Mouse (Mus musculus): ENCODE data around the gene Qpct. TPM values are rescaled to one million over a fixed set of nuclear protein-coding genes. Genes with fewer than 3 reads are reported as not detected.

Gene Qpct
- polyA plus RNA-seq, 1 experiment from 2014 or later: 12.3 TPM

DNA sequence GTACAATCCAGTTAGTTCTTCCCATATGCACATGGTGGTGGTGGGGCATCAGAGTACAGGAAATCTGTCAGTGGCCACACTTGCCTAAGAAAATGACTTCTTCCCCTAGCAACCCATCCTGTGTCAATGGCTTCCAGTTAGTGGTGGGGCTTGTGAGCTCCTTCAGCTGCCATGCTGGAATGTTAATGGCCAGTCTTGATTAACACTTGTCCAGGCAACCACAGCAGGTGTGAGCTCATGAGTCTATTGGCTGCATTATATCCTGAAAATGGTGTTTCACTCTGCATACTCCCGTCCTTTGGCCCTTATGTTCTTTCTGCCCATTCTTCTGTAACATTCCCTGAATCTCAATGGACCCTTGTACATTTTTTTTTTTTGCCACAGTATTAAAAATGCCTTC is 67.4 kb downstream of the Qpct start:
- no peak for ATAC-seq (ENCODE audit: insufficient number of reproducible peaks, insufficient read depth, low FRiP score, low read depth)

DNA sequence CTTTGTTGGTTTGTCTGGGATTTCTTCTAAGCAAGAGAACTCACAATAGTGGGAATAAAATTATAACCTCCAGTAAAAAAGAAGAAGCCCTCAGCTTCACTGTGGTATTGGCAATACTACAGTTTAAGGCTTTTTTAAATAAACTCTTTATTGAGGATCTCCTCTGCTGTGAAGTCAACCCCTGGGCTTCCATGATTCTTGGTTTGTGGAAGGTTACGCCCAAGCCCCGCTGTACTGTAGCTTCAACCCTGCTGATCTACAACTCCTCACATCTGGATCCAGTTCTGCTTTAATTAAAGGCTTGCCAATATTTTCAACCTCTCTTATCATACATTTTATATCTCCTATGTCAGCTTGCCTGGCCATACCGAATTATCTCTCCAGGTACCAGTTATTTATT is 68.6 kb downstream of the Qpct start:
- Histone ChIP-seq H3K9me3 (ENCODE audit: control insufficient read depth, low read depth, low read length) (peaks cover 7% of the 10 kb centered on the region; the same call in 1 of the 2 replicates), H3K4me1 (ENCODE audit: control insufficient read depth, insufficient read depth, low read length) (no peaks in the 10 kb centered on the region), H3K27me3 (ENCODE audit: control insufficient read depth, insufficient read depth, low read length) (no peaks in the 10 kb centered on the region), H3K4me3 (ENCODE audit: low read depth, low read length) (no peak overlapping the region), H3K9ac (replicated peaks; ENCODE audit: low read depth, low read length) (no peak overlapping the region), H3K4me2 (replicated peaks; ENCODE audit: low read depth, low read length) (no peak overlapping the region), H3K27ac (ENCODE audit: low read length) (no peak overlapping the region), H3K36me3 (ENCODE audit: control insufficient read depth, insufficient read depth, low read length) (no peaks in the 10 kb centered on the region)
- 88% methylated on average over 3 of the region's 3 CpGs for WGBS
- no peak for ATAC-seq (ENCODE audit: insufficient number of reproducible peaks, insufficient read depth, low FRiP score, low read depth)

More for the DNA sequence above, 67.4 kb downstream of the Qpct start:
- Histone ChIP-seq H3K36me3 (ENCODE audit: control insufficient read depth, insufficient read depth, low read length) (no peaks in the 10 kb centered on the region), H3K4me2 (replicated peaks; ENCODE audit: low read depth, low read length) (no peak overlapping the region), H3K27me3 (ENCODE audit: control insufficient read depth, insufficient read depth, low read length) (no peaks in the 10 kb centered on the region), H3K9me3 (ENCODE audit: control insufficient read depth, low read depth, low read length) (peaks cover 7% of the 10 kb centered on the region; the same call in 1 of the 2 replicates), H3K4me1 (ENCODE audit: control insufficient read depth, insufficient read depth, low read length) (no peaks in the 10 kb centered on the region), H3K27ac (ENCODE audit: low read length) (no peak overlapping the region), H3K9ac (replicated peaks; ENCODE audit: low read depth, low read length) (no peak overlapping the region), H3K4me3 (ENCODE audit: low read depth, low read length) (no peak overlapping the region)
- WGBS: 80% methylated on average over 1 of the region's 1 CpGs

DNA sequence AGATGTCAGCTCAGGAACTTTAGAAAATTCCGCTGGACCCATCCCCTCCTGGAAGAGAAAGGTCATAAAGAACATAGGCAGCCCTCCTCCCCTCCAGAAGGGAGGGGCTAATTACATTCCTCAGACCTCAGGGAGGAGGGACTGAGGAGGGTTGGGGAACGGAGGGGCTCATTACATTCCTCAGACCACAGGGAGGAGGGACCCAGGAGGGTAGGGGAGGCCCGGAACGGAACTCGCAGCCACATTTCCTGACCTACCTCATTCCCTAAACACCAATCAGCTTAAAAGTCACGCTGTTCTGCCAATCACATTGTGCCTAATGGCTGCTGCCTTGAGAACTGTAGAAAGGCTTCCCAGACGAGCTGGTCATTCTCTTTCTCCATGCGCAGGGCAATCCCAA is 82.0 kb downstream of the Qpct start:
- Histone ChIP-seq H3K27me3 (ENCODE audit: control insufficient read depth, insufficient read depth, low read length) (no peaks in the 10 kb centered on the region), H3K4me2 (replicated peaks; ENCODE audit: low read depth, low read length) (no peak overlapping the region), H3K9me3 (ENCODE audit: control insufficient read depth, low read depth, low read length) (no peaks in the 10 kb centered on the region), H3K36me3 (ENCODE audit: control insufficient read depth, insufficient read depth, low read length) (no peaks in the 10 kb centered on the region), H3K4me3 (ENCODE audit: low read depth, low read length) (no peak overlapping the region), H3K27ac (ENCODE audit: low read length) (no peak overlapping the region), H3K4me1 (ENCODE audit: control insufficient read depth, insufficient read depth, low read length) (no peaks in the 10 kb centered on the region), H3K9ac (replicated peaks; ENCODE audit: low read depth, low read length) (no peak overlapping the region)
- ATAC-seq (ENCODE audit: insufficient number of reproducible peaks, insufficient read depth, low FRiP score, low read depth): no peak
- WGBS: 47% methylated on average over 8 of the region's 8 CpGs

DNA sequence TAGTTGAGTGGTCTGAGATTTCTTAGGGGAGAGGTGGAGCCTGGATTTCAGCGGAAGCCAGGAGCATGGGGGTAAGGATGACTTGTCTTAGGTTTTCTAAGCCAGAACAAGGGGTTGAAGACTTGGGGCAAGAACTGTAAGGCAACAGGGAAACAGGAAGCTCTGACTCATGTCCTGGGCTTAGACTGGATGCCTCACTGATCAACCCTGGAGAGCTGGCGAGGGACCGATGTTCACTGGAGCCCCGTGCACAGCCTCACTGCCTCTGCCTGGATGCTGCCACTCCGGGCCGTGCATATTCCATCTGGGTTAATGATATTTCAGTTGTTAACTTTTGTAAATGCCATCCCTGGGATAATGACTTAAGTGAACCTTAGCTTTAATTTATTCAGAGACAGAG is 84.1 kb downstream of the Qpct start:
- Histone ChIP-seq H3K4me2 (replicated peaks; ENCODE audit: low read depth, low read length) (no peak overlapping the region), H3K27me3 (ENCODE audit: control insufficient read depth, insufficient read depth, low read length) (no peaks in the 10 kb centered on the region), H3K4me1 (ENCODE audit: control insufficient read depth, insufficient read depth, low read length) (no peaks in the 10 kb centered on the region), H3K9me3 (ENCODE audit: control insufficient read depth, low read depth, low read length) (no peaks in the 10 kb centered on the region), H3K4me3 (ENCODE audit: low read depth, low read length) (no peak overlapping the region), H3K9ac (replicated peaks; ENCODE audit: low read depth, low read length) (no peak overlapping the region), H3K36me3 (ENCODE audit: control insufficient read depth, insufficient read depth, low read length) (no peaks in the 10 kb centered on the region), H3K27ac (ENCODE audit: low read length) (no peak overlapping the region)
- no peak for ATAC-seq (ENCODE audit: insufficient number of reproducible peaks, insufficient read depth, low FRiP score, low read depth)
- 76% methylated on average over 6 of the region's 6 CpGs for WGBS

DNA sequence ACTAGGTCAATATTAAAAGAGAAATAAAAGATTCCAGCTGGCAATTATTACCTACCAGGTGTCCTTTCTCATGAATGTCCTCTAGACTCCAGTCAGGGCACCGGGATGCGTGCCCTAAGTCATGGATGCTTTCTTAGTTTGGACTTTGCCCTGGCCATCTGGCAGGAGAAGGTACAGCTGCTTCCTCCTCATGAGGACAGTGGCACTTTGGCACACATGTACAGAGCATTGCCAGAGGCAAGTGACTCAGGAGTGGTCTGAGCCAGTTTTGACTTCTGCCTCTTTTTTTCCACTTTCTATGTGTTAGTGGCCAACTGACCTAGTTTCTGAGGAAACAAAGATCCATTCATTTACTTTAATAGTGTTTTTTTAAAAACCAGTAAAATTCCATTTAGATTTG is 84.7 kb downstream of the Qpct start:
- ATAC-seq (ENCODE audit: insufficient number of reproducible peaks, insufficient read depth, low FRiP score, low read depth): no peak
- WGBS: 67% methylated on average over 2 of the region's 2 CpGs
- Histone ChIP-seq H3K27ac (ENCODE audit: low read length) (no peak overlapping the region), H3K4me1 (ENCODE audit: control insufficient read depth, insufficient read depth, low read length) (no peaks in the 10 kb centered on the region), H3K9ac (replicated peaks; ENCODE audit: low read depth, low read length) (no peak overlapping the region), H3K36me3 (ENCODE audit: control insufficient read depth, insufficient read depth, low read length) (no peaks in the 10 kb centered on the region), H3K4me2 (replicated peaks; ENCODE audit: low read depth, low read length) (no peak overlapping the region), H3K27me3 (ENCODE audit: control insufficient read depth, insufficient read depth, low read length) (no peaks in the 10 kb centered on the region), H3K4me3 (ENCODE audit: low read depth, low read length) (no peak overlapping the region), H3K9me3 (ENCODE audit: control insufficient read depth, low read depth, low read length) (no peaks in the 10 kb centered on the region)

Other genes starting within 250 kb of the Qpct start
- 12.5 and 15.0 TPM in 2 replicates for gene Heatr5b, start 216.5 kb upstream of the Qpct start, polyA plus RNA-seq (2014; fragmentation: Nextera tagmentation; extraction: Ambion mirVana)
- 36.8 and 44.3 TPM in 2 replicates for gene Gpatch11, start 216.3 kb upstream of the Qpct start, polyA plus RNA-seq (2014; fragmentation: Nextera tagmentation; extraction: Ambion mirVana)
- 12.8 and 18.9 TPM in 2 replicates for gene Eif2ak2, start 169.3 kb upstream of the Qpct start, polyA plus RNA-seq (2014; fragmentation: Nextera tagmentation; extraction: Ambion mirVana)
- 0.24 TPM in 1 of 2 replicates, not detected in the other for gene Sult6b1, start 144.9 kb upstream of the Qpct start, polyA plus RNA-seq (2014; fragmentation: Nextera tagmentation; extraction: Ambion mirVana)
- gene Cebpzos, start 135.4 kb upstream of the Qpct start, polyA plus RNA-seq (2014; fragmentation: Nextera tagmentation; extraction: Ambion mirVana): 113 and 122 TPM in 2 replicates
- 61.0 and 72.0 TPM in 2 replicates for gene Cebpz, start 114.8 kb upstream of the Qpct start, polyA plus RNA-seq (2014; fragmentation: Nextera tagmentation; extraction: Ambion mirVana)
- gene Ndufaf7, start 114.8 kb upstream of the Qpct start, polyA plus RNA-seq (2014; fragmentation: Nextera tagmentation; extraction: Ambion mirVana): 62.0 and 63.8 TPM in 2 replicates
- gene Prkd3, start 31.1 kb upstream of the Qpct start, polyA plus RNA-seq (2014; fragmentation: Nextera tagmentation; extraction: Ambion mirVana): 47.5 and 49.9 TPM in 2 replicates

All from stomach, embryonic 14.5 days (tissue).